Mouse (Mus musculus) pancreas, adult 10 weeks (tissue): Measurements from ENCODE around the gene Dnaic1. TPM values are rescaled to one million over a fixed set of nuclear protein-coding genes. Genes with fewer than 3 reads are reported as not detected.

Experiments used
- polyA plus RNA-seq: library from polyadenylated mRNA; stranded (reverse); fragments of 350-450 nt; fragmentation: Illumina TruSeq; extraction: RNeasy Lipid Tissue Mini Kit (QIAGEN cat#74804); gene quantifications from one replicate; pipeline ENCODE4 v1.2.3, GENCODE M21; 2015; ENCODE audit warnings: low read depth, low replicate concordance; ENCODE audit not compliant: insufficient read depth

The Dnaic1 gene
- 0.72 TPM for polyA plus RNA-seq

DNA sequence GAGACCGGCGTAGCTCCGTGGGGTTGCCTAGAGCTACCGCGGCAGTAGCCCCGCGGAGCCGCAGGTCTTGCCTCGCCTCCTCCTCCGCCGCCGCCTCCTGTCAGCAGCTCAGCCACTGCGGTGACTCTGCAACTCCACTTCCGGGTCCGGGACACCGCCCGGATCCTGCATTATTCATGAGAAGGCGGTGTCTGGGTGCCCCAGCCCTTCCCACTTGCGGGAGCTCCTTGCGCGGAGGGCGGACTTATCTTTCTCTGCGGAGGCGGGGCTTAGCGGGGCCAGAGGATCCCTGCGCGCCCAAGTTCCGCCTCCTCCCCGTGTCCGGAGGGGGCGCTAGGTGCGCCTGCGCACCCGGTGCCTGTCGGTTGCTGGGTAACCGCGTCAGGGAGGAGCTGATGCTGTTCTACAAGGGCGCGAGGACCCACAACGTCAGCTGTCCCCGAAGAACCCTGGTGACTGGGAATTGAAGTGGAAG lies at the start of gene Dnaic1, which contains the start of gene Fam219a:
Gene Dnaic1 (plus strand): TSS at position 365 of the 475 bp plus-strand sequence.
Gene Fam219a (minus strand): TSS at position 128 of the 475 bp plus-strand sequence.

DNA sequence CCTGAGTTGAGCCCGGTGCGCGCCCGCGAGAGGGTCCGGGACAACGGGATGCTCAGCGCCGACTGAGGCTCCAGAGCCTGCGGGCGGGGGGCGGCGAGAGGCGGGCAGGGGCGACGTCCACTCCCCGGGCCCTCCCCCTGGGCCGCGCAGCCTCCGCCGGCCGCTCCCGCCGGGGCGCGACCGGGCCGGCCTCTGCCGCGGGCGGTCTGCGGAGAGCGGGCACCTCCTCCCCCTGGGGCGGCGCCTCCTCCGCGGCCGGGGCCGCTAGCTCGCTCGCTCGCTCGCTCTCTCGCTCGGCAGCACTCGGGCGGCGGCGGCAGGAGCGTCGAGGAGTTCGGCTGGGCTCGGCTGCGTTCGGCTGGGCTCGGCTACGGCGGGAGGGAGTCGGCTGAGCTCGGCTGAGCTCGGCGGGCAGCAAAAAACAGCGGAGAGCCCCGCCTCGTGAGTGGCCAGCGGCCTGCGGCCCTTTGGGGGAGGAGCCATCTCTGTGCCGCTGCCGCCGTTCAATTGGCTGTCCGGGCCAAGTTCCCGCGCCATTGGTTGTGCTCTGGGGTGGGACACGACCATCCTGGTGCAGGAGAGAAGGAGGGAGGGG lies 70.4 kb downstream of the Dnaic1 start, which contains the start of gene Enho:
Gene Enho (minus strand): TSS at position 412 of the 595 bp plus-strand sequence.

Other genes starting within 250 kb of the Dnaic1 start
- gene Ubap1, start 220.8 kb upstream of the Dnaic1 start, polyA plus RNA-seq = 10.5 TPM
- not detected for gene Kif24, start 104.9 kb upstream of the Dnaic1 start, polyA plus RNA-seq
- 5.1 TPM for gene Nudt2, start 104.6 kb upstream of the Dnaic1 start, polyA plus RNA-seq
- gene AI464131, start 66.7 kb upstream of the Dnaic1 start, polyA plus RNA-seq = 1.4 TPM
- gene 1110017D15Rik, start 52.4 kb upstream of the Dnaic1 start, polyA plus RNA-seq = not detected
- 8.8 TPM for gene Fam219a, start 237 bp upstream of the Dnaic1 start, polyA plus RNA-seq
- 5.9 TPM for gene Enho, start 70.5 kb downstream of the Dnaic1 start, polyA plus RNA-seq
- 2.7 TPM for gene Cntfr, start 127.3 kb downstream of the Dnaic1 start, polyA plus RNA-seq
- 70.9 TPM for gene Il11ra1, start 130.2 kb downstream of the Dnaic1 start, polyA plus RNA-seq
- gene Rpp25l, start 143.8 kb downstream of the Dnaic1 start, polyA plus RNA-seq = 14.3 TPM
- gene Dctn3, start 153.4 kb downstream of the Dnaic1 start, polyA plus RNA-seq = 13.2 TPM
- gene Arid3c, start 161.4 kb downstream of the Dnaic1 start, polyA plus RNA-seq = not detected
- 16.1 TPM for gene Galt, start 185.5 kb downstream of the Dnaic1 start, polyA plus RNA-seq
- 12.5 TPM for gene Sigmar1, start 186.4 kb downstream of the Dnaic1 start, polyA plus RNA-seq
- gene Ccl27a, start 204.5 kb downstream of the Dnaic1 start, polyA plus RNA-seq = 9.6 TPM